Mouse (Mus musculus): ENCODE results near the gene Pik3r2. TPM values are rescaled to one million over a fixed set of nuclear protein-coding genes. Genes with fewer than 3 reads are reported as not detected.

Pik3r2 gene
- total and polyA plus RNA-seq, 3 experiments, result 23.7 to 37.8 TPM; not detected in 1

GRCm38 (mm10) chr8:70789046-70789445, 12.5 kb upstream of the Pik3r2 start:
- TF ChIP-seq SIN3A (IDR thresholded peaks at IDR 0.05; ENCODE audit: low read length) (no peak), E2F4 (IDR thresholded peaks at IDR 0.05; ENCODE audit: borderline replicate concordance, low read depth, low read length) (no peak), NRF1 (IDR thresholded peaks at IDR 0.05; ENCODE audit: insufficient read depth, low read depth, low read length, poor library complexity, severe bottlenecking) (no peak), MYB (IDR thresholded peaks at IDR 0.05; ENCODE audit: low read depth, low read length) (no peak), RCOR1 (IDR thresholded peaks at IDR 0.05; ENCODE audit: low read depth, low read length) (no peak), ZMIZ1 (IDR thresholded peaks at IDR 0.05; ENCODE audit: low read depth, low read length) (no peak), CTCF (IDR thresholded peaks at IDR 0.05 in 2 of 3, conservative IDR thresholded peaks at IDR 0.05 in 1 of 3; ENCODE audit: control insufficient read depth in 1 of 3, insufficient read depth in 1 of 3, low read depth in 2 of 3, low read length in 3 of 3, poor library complexity in 1 of 3, severe bottlenecking in 1 of 3) (no peak), USF2 (IDR thresholded peaks at IDR 0.05; ENCODE audit: borderline replicate concordance in 1 of 2, insufficient read depth in 1 of 2, low read depth in 1 of 2, low read length in 2 of 2) (no peak), POLR2A (IDR thresholded peaks at IDR 0.05; ENCODE audit: control insufficient read depth in 1 of 2, insufficient read depth in 1 of 2, low read depth in 1 of 2, low read length in 2 of 2, poor library complexity in 1 of 2) (no peak), UBTF (IDR thresholded peaks at IDR 0.05; ENCODE audit: borderline replicate concordance, insufficient read depth, low read depth, low read length) (no peak), ZNF384 (IDR thresholded peaks at IDR 0.05; ENCODE audit: low read depth, low read length) (no peak), CHD2 (IDR thresholded peaks at IDR 0.05; ENCODE audit: low read length) (no peak), TBP (IDR thresholded peaks at IDR 0.05; ENCODE audit: low read depth, low read length) (no peak), EP300 (IDR thresholded peaks at IDR 0.05; ENCODE audit: low read depth in 1 of 2, low read length in 2 of 2) (no peak)
- no peak overlapping the region for H3K27ac ChIP-seq (ENCODE audit: control insufficient read depth, low read depth, low read length)
- H3K9me3 ChIP-seq (replicated peaks; ENCODE audit: insufficient read depth, low read length), result no peaks in the 10 kb centered on the region
- no peak overlapping the region for H3K4me3 ChIP-seq (ENCODE audit: control insufficient read depth in 1 of 2, insufficient read depth in 1 of 2, low read depth in 2 of 2, low read length in 2 of 2)
- no peaks in the 10 kb centered on the region for H3K27me3 ChIP-seq (ENCODE audit: control insufficient read depth in 1 of 2, insufficient read depth in 2 of 2, low read length in 2 of 2)
- no peak for DNase-seq (ENCODE audit: low read depth, low spot score)
- H3K36me3 ChIP-seq (ENCODE audit: control insufficient read depth in 1 of 2, insufficient read depth in 2 of 2, low read length in 2 of 2), result peaks cover 0 to 2% of the 10 kb centered on the region in 2 experiments; a peak in 3 of 4 replicates
- no peak overlapping the region for H3K9ac ChIP-seq (ENCODE audit: control insufficient read depth, low read depth, low read length, poor library complexity, severe bottlenecking)
- H3K79me2 ChIP-seq (ENCODE audit: control insufficient read depth, insufficient read depth, low read length, poor library complexity), result peaks cover 17% of the 10 kb centered on the region
- peaks cover 0 to 12% of the 10 kb centered on the region in 2 experiments; a peak in 3 of 4 replicates for H3K4me1 ChIP-seq (ENCODE audit: control insufficient read depth in 1 of 2, insufficient read depth in 2 of 2, low read length in 2 of 2)

- Histone ChIP-seq H3K4me3 (ENCODE audit: control insufficient read depth in 1 of 2, insufficient read depth in 1 of 2, low read depth in 2 of 2, low read length in 2 of 2) (no peak overlapping the region), H3K36me3 (ENCODE audit: control insufficient read depth in 1 of 2, insufficient read depth in 2 of 2, low read length in 2 of 2) (peaks cover 0 to 2% of the 10 kb centered on the region in 2 experiments; a peak in 3 of 4 replicates), H3K27ac (ENCODE audit: control insufficient read depth, low read depth, low read length) (no peak overlapping the region), H3K9me3 (replicated peaks; ENCODE audit: insufficient read depth, low read length) (no peaks in the 10 kb centered on the region), H3K9ac (ENCODE audit: control insufficient read depth, low read depth, low read length, poor library complexity, severe bottlenecking) (no peak overlapping the region), H3K4me1 (ENCODE audit: control insufficient read depth in 1 of 2, insufficient read depth in 2 of 2, low read length in 2 of 2) (peaks cover 0 to 10% of the 10 kb centered on the region in 2 experiments; a peak in 3 of 4 replicates), H3K79me2 (ENCODE audit: control insufficient read depth, insufficient read depth, low read length, poor library complexity) (peaks cover 17% of the 10 kb centered on the region), H3K27me3 (ENCODE audit: control insufficient read depth in 1 of 2, insufficient read depth in 2 of 2, low read length in 2 of 2) (no peaks in the 10 kb centered on the region)
- TF ChIP-seq NRF1 (IDR thresholded peaks at IDR 0.05; ENCODE audit: insufficient read depth, low read depth, low read length, poor library complexity, severe bottlenecking) (no peak), MAX (IDR thresholded peaks at IDR 0.05; ENCODE audit: low read length) (no peak), MYC (IDR thresholded peaks at IDR 0.05; ENCODE audit: low read depth, low read length) (no peak), TAL1 (IDR thresholded peaks at IDR 0.05; ENCODE audit: low read length) (no peak), CHD2 (IDR thresholded peaks at IDR 0.05; ENCODE audit: low read length) (no peak), ELF1 (IDR thresholded peaks at IDR 0.05; ENCODE audit: low read depth, low read length) (no peak), MEF2A (IDR thresholded peaks at IDR 0.05; ENCODE audit: extremely low read depth, insufficient replicate concordance, low read depth, low read length, poor library complexity, severe bottlenecking) (no peak), ZNF384 (IDR thresholded peaks at IDR 0.05; ENCODE audit: low read depth, low read length) (no peak), SIN3A (IDR thresholded peaks at IDR 0.05; ENCODE audit: low read length) (no peak), UBTF (IDR thresholded peaks at IDR 0.05; ENCODE audit: borderline replicate concordance, insufficient read depth, low read depth, low read length) (no peak), MYB (IDR thresholded peaks at IDR 0.05; ENCODE audit: low read depth, low read length) (no peak), RCOR1 (IDR thresholded peaks at IDR 0.05; ENCODE audit: low read depth, low read length) (no peak), USF2 (IDR thresholded peaks at IDR 0.05; ENCODE audit: borderline replicate concordance in 1 of 2, insufficient read depth in 1 of 2, low read depth in 1 of 2, low read length in 2 of 2) (no peak), POLR2AphosphoS2 (IDR thresholded peaks at IDR 0.05; ENCODE audit: low read length) (no peak), NELFE (IDR thresholded peaks at IDR 0.05; ENCODE audit: low read depth, low read length) (no peak), MXI1 (IDR thresholded peaks at IDR 0.05; ENCODE audit: low read depth, low read length) (no peak), ZKSCAN1 (IDR thresholded peaks at IDR 0.05; ENCODE audit: low read depth, low read length) (no peak), ETS1 (IDR thresholded peaks at IDR 0.05; ENCODE audit: low read depth, low read length) (no peak), ZC3H11A (IDR thresholded peaks at IDR 0.05; ENCODE audit: low read depth, low read length) (no peak)
- peak; percentile 37 for DNase-seq (ENCODE audit: low read depth, low spot score)
Observed at GRCm38 (mm10) chr8:70787941-70788667, 11.6 kb upstream of the Pik3r2 start.
